Mouse (Mus musculus): ENCODE data around the gene Sowahc.

GRCm38 (mm10) chr10:59267275-59267674, 45.5 kb downstream of the Sowahc start:
- TF ChIP-seq CTCF (IDR thresholded peaks at IDR 0.05; ENCODE audit: control insufficient read depth, insufficient read depth, low read length) (no peak), POLR2A (IDR thresholded peaks at IDR 0.05; ENCODE audit: borderline replicate concordance, control insufficient read depth, low read depth, low read length) (no peak)
